Mouse (Mus musculus): ENCODE results near the gene Cc2d1a. TPM values are rescaled to one million over a fixed set of nuclear protein-coding genes. Genes with fewer than 3 reads are reported as not detected.

Cc2d1a gene
- 44.4 and 54.6 TPM in 2 replicates for polyA plus RNA-seq (2015; fragmentation: Nextera tagmentation; extraction: Ambion mirVana)

DNA sequence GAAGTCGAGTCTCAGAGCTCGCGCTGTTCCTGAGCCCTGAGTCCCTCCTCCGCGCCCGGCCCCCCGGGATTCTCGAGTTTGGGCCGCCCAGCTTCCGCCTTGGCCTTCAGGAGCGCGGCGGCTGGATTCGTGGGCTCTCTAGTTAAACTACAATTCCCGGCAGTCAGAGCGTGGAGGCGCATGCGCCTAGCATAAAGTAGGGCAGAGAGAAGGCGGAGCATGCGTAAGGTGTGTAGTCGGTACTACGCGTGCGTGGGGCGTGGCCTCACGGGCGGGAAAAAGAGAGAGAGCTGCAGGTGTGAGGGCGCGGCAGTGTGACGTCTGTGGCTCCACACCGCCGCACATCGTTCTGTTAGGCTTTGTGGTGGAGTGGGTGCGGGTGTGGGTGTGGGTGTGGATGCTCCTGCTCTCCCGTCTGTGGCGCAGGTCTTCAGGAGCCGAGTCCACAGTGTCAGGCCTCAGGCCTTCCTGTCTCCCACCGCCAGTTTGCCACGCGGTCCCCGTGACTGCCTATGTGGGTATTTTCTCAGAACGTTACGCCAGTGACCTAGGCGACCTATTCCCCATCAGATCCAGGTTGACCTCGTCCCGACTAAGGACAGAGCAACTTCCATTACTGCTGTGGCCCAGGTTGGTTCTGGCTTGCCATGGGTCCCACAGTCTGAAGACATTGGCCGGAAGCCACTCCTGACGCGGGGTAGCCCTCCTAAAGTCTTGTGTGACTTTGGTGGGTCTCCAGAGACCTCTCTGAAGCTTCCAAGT lies at the start of gene Cc2d1a, which contains the start of gene 4930432K21Rik:
Gene Cc2d1a, minus strand, starts transcription at position 168 of the 762 bp plus-strand sequence.
Gene 4930432K21Rik, plus strand, starts transcription at position 257 of the 762 bp plus-strand sequence.

GRCm38 (mm10) chr8:84185117-84185516 lies 37.4 kb upstream of the Cc2d1a start, which contains the start of gene Nanos3:
Gene Nanos3, minus strand, starts transcription at chr8:84185217.

DNA sequence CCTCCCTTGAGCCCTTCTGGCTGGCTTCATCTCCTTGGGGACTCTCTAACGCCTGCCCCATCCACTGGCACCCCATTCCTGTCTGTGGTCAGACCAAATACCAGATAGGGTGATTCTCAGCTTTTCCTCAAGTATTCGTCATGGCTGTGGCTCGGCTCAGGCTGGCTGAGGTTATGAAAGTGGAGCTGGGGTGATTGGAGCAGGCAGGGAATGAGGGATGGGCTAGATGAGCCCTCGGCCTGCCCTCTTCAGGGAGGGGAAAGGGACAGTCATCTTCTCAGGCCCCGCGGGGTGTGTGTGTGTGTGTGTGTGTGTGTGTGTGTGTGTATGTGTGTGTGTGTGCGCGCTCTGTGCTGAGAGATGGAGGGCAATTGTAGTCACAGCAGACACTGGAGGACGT lies 22.1 kb downstream of the Cc2d1a start, which contains the start of gene Podnl1:
Gene Podnl1, plus strand, starts transcription at position 334 of the 400 bp plus-strand sequence.

DNA sequence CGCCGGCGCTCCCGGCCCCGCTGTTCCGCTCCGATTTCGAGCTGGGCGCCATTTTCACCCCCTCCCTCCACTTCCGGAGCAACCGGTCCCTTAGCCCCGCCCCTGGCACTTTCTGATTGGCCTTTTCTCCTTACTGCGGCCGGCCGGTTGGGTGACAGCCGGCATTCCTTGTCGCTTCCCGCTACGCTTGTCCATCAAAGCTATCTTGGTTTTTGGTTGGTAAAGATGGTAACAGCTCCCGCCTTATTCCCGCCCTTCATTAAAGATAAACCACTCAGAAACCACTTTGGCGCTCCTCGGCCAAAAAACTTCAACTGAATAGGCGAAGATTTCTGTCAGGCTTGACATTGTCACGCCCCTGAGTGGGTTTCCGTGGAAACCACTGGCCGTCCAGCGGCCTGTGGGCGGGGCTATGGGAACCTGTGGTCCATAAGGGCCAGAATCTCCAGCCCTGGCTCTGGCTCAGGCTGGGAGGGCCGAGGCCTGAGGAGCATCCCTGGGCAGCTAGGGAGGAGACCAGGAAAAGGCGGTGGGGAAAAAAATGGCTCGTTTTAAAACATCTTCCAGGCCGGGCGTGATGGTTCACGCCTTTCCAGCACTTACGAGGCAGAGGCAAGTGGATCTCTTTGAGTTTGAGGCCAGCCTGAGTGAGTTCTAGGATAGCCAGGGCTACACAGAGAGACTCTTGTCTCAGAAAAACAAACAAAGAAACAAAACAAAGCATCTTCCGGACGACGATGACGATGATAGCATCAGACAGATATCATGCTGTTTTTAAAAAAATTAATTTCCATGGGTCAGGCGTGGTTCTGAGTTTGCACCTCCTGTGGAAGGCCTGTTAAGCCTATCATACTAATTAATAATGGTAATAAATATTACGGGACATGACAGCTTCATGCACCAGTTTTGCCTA lies 42.8 kb downstream of the Cc2d1a start, which contains the start of gene Dcaf15:
Gene Dcaf15, minus strand, starts transcription at position 72 of the 913 bp plus-strand sequence.

MicroRNAs encoded within 50 kb of the gene (microRNA counts, 519-probe panel; counts per million panel counts)
- 4,376 counts per million, percentile 43 among the panel's probes with 10 or more counts for microRNA mmu-miR-181c
- microRNA mmu-miR-709: 4,366 counts per million, percentile 42 among the panel's probes with 10 or more counts

Small RNA genes within 50 kb of the gene (microRNA-seq; reads per million reads assigned to microRNA genes)
- gene Gm25110: not detected
- gene Mir181c: 9,718 reads per million, percentile 96 among the genes with 10 or more reads in this experiment
- gene Mir181d: 4,906 reads per million, percentile 91 among the genes with 10 or more reads in this experiment
- gene Mir709: not detected

Other genes starting within 250 kb of the Cc2d1a start
- 70.5 and 78.1 TPM in 2 replicates for gene Adgrl1, start 247.8 kb downstream of the Cc2d1a start, polyA plus RNA-seq (2015; fragmentation: Nextera tagmentation; extraction: Ambion mirVana)
- 0.45 and 0.80 TPM in 2 replicates for gene Gm10644, start 192.7 kb downstream of the Cc2d1a start, polyA plus RNA-seq (2015; fragmentation: Nextera tagmentation; extraction: Ambion mirVana)
- 5.1 and 6.2 TPM in 2 replicates for gene Asf1b, start 192.4 kb downstream of the Cc2d1a start, polyA plus RNA-seq (2015; fragmentation: Nextera tagmentation; extraction: Ambion mirVana)
- 289 and 303 TPM in 2 replicates for gene Prkaca, start 174.9 kb downstream of the Cc2d1a start, polyA plus RNA-seq (2015; fragmentation: Nextera tagmentation; extraction: Ambion mirVana)
- gene Samd1, start 150.3 kb downstream of the Cc2d1a start, polyA plus RNA-seq (2015; fragmentation: Nextera tagmentation; extraction: Ambion mirVana): 8.0 and 8.7 TPM in 2 replicates
- gene 1700067K01Rik, start 146.4 kb downstream of the Cc2d1a start, polyA plus RNA-seq (2015; fragmentation: Nextera tagmentation; extraction: Ambion mirVana): 1.3 and 1.5 TPM in 2 replicates
- gene 2210011C24Rik, start 135.8 kb downstream of the Cc2d1a start, polyA plus RNA-seq (2015; fragmentation: Nextera tagmentation; extraction: Ambion mirVana): 2.6 and 3.0 TPM in 2 replicates
- gene Palm3, start 126.5 kb downstream of the Cc2d1a start, polyA plus RNA-seq (2015; fragmentation: Nextera tagmentation; extraction: Ambion mirVana): 12.8 and 16.2 TPM in 2 replicates
- 0.52 and 0.72 TPM in 2 replicates for gene Il27ra, start 105.3 kb downstream of the Cc2d1a start, polyA plus RNA-seq (2015; fragmentation: Nextera tagmentation; extraction: Ambion mirVana)
- 0.95 and 2.0 TPM in 2 replicates for gene Rln3, start 102.9 kb downstream of the Cc2d1a start, polyA plus RNA-seq (2015; fragmentation: Nextera tagmentation; extraction: Ambion mirVana)
- 1.7 and 1.9 TPM in 2 replicates for gene Gm10643, start 82.8 kb downstream of the Cc2d1a start, polyA plus RNA-seq (2015; fragmentation: Nextera tagmentation; extraction: Ambion mirVana)
- 6.2 and 8.1 TPM in 2 replicates for gene Rfx1, start 81.1 kb downstream of the Cc2d1a start, polyA plus RNA-seq (2015; fragmentation: Nextera tagmentation; extraction: Ambion mirVana)
- gene Dcaf15, start 43.2 kb downstream of the Cc2d1a start, polyA plus RNA-seq (2015; fragmentation: Nextera tagmentation; extraction: Ambion mirVana): 15.6 and 19.1 TPM in 2 replicates
- gene Podnl1, start 21.9 kb downstream of the Cc2d1a start, polyA plus RNA-seq (2015; fragmentation: Nextera tagmentation; extraction: Ambion mirVana): 0.45 and 0.58 TPM in 2 replicates
- gene 4930432K21Rik, start 89 bp upstream of the Cc2d1a start, polyA plus RNA-seq (2015; fragmentation: Nextera tagmentation; extraction: Ambion mirVana): 2.1 and 3.0 TPM in 2 replicates
- gene Nanos3, start 37.3 kb upstream of the Cc2d1a start, polyA plus RNA-seq (2015; fragmentation: Nextera tagmentation; extraction: Ambion mirVana): 14.3 and 16.5 TPM in 2 replicates
- 6.6 and 7.5 TPM in 2 replicates for gene Zswim4, start 89.1 kb upstream of the Cc2d1a start, polyA plus RNA-seq (2015; fragmentation: Nextera tagmentation; extraction: Ambion mirVana)
- 319 and 349 TPM in 2 replicates for gene D8Ertd738e, start 101.8 kb upstream of the Cc2d1a start, polyA plus RNA-seq (2015; fragmentation: Nextera tagmentation; extraction: Ambion mirVana)
- gene Mri1, start 109.4 kb upstream of the Cc2d1a start, polyA plus RNA-seq (2015; fragmentation: Nextera tagmentation; extraction: Ambion mirVana): 54.0 and 57.9 TPM in 2 replicates
- 18.1 and 20.6 TPM in 2 replicates for gene Ccdc130, start 122.4 kb upstream of the Cc2d1a start, polyA plus RNA-seq (2015; fragmentation: Nextera tagmentation; extraction: Ambion mirVana)
- 19.4 and 24.1 TPM in 2 replicates for gene Cacna1a, start 240.5 kb upstream of the Cc2d1a start, polyA plus RNA-seq (2015; fragmentation: Nextera tagmentation; extraction: Ambion mirVana)

All from neural tube, postnatal 0 days (tissue).